Mouse (Mus musculus) adrenal gland, postnatal 4 days (tissue): ENCODE results near the gene Pramef25. TPM values are rescaled to one million over a fixed set of nuclear protein-coding genes. Genes with fewer than 3 reads are reported as not detected.
"Not testable (repeated sequence)": the region's sequence is repeated elsewhere in the genome, so short reads cannot be mapped to it uniquely, and the experiment has no call there.

Source experiments
- DNase-seq, 2 experiments: peaks; one replicate each; pipeline ENCODE4 v3.0.0; 2021 to 2022; ENCODE audit warnings: low spot score in 2 of 2, mixed read lengths in 2 of 2
- long read RNA-seq, 2 experiments: library from polyadenylated mRNA; stranded (forward); transcript quantifications; one replicate each; pipeline ENCODE4 v2.0.0; 2021
- total RNA-seq, 2 experiments: library from RNA; stranded (reverse); gene quantifications; 2 replicates each; pipeline ENCODE4 v1.2.3; 2021

Gene Pramef25
- total RNA-seq: not detected
- long read RNA-seq, experiment 1: 0 reads
- long read RNA-seq, experiment 2: 0 reads

- DNase-seq: not testable (repeated sequence)
Measured at GRCm38 (mm10) chr4:143950916-143951315, at the start of gene Pramef25. TSS of gene Pramef25 (minus strand) at chr4:143951016.

GRCm38 (mm10) chr4:143994269-143994668 is 43.5 kb upstream of the Pramef25 start, which contains the start of gene Pramef17:
TSS of gene Pramef17 (minus strand) at chr4:143994369.
- not testable (repeated sequence) for DNase-seq

- peak; percentile 63 to 78 for DNase-seq
Measured at GRCm38 (mm10) chr4:143988126-143988525, 37.3 kb upstream of the Pramef25 start.

- peak; percentile 2 to 4 for DNase-seq
Measured at GRCm38 (mm10) chr4:143987475-143987941, 36.7 kb upstream of the Pramef25 start.

- DNase-seq: peak; percentile 2 to 3
Measured at GRCm38 (mm10) chr4:143985733-143986132, 34.9 kb upstream of the Pramef25 start.

- DNase-seq: not testable (repeated sequence)
Measured at GRCm38 (mm10) chr4:143985165-143985564, 34.3 kb upstream of the Pramef25 start.

- not testable (repeated sequence) for DNase-seq
Measured at GRCm38 (mm10) chr4:143983446-143983845, 32.6 kb upstream of the Pramef25 start.

- DNase-seq: not testable (repeated sequence)
Measured at GRCm38 (mm10) chr4:143966850-143967249, 16.0 kb upstream of the Pramef25 start, which contains the start of gene Gm13101. TSS of gene Gm13101 (minus strand) at chr4:143966950.

GRCm38 (mm10) chr4:143900280-143900679 is 50.5 kb downstream of the Pramef25 start, which contains the start of gene Pramef6:
TSS of gene Pramef6 (minus strand) at chr4:143900380.
- DNase-seq: not testable (repeated sequence)

Other genes with a start within 250 kb of the Pramef25 start
- not detected for gene Gm13089, start 248.3 kb downstream of the Pramef25 start, total RNA-seq
- gene Gm13078, start 231.6 kb downstream of the Pramef25 start, total RNA-seq: not detected
- gene Gm13023, start 161.7 kb downstream of the Pramef25 start, total RNA-seq: not detected
- gene Gm13084, start 134.9 kb downstream of the Pramef25 start, total RNA-seq: not detected
- not detected for gene Gm13103, start 104.5 kb downstream of the Pramef25 start, total RNA-seq
- gene Pramef6, start 50.6 kb downstream of the Pramef25 start, total RNA-seq: not detected
- not detected for gene Gm13101, start 15.9 kb upstream of the Pramef25 start, total RNA-seq
- gene Pramef17, start 43.4 kb upstream of the Pramef25 start, total RNA-seq: not detected
- gene Pramel4, start 108.1 kb upstream of the Pramef25 start, total RNA-seq: not detected
- not detected for gene Gm13102, start 155.5 kb upstream of the Pramef25 start, total RNA-seq
- gene Oog3, start 211.6 kb upstream of the Pramef25 start, total RNA-seq: not detected
- not detected for gene Oog2, start 239.7 kb upstream of the Pramef25 start, total RNA-seq